ENCODE assay signal across 8 mouse cellular contexts in genomic region chr9:121361010-121361409, GRCm38 (mm10).
DNase-seq lines count a peak whose midpoint lies in the region; ATAC-seq and TF ChIP-seq lines count a peak whose summit lies in the region.

No protein-coding gene starts in this region.

- peak overlapping the region; percentile 92 for H3K27ac ChIP-seq in lung, embryonic 14.5 days (ENCODE audit: low read depth)
- peak overlapping the region; percentile 95 for H3K27ac ChIP-seq in hindbrain, embryonic 11.5 days (ENCODE audit: low read depth, low read length)

- H3K9me3 ChIP-seq in lung, embryonic 14.5 days (ENCODE audit: low read depth, low read length), result no peaks in the 10 kb centered on the region
- H3K9me3 ChIP-seq in hindbrain, embryonic 11.5 days (ENCODE audit: control insufficient read depth, low read length), result no peaks in the 10 kb centered on the region

- H3K27me3 ChIP-seq in lung, embryonic 14.5 days (ENCODE audit: insufficient read depth, low read length), result no peaks in the 10 kb centered on the region
- no peaks in the 10 kb centered on the region for H3K27me3 ChIP-seq in hindbrain, embryonic 11.5 days (ENCODE audit: control insufficient read depth, insufficient read depth, low read length)

- H3K9ac ChIP-seq in lung, embryonic 14.5 days, result peak overlapping the region; percentile 33; the same call in 1 of the 2 replicates
- peak overlapping the region; percentile 50 for H3K9ac ChIP-seq in hindbrain, embryonic 11.5 days (ENCODE audit: low read depth, low read length)

- H3K36me3 ChIP-seq in lung, embryonic 14.5 days (ENCODE audit: insufficient read depth), result peaks cover 15% of the 10 kb centered on the region; the same call in 1 of the 2 replicates
- H3K36me3 ChIP-seq in hindbrain, embryonic 11.5 days (ENCODE audit: control insufficient read depth, insufficient read depth, low read length), result no peaks in the 10 kb centered on the region

- H3K4me1 ChIP-seq in lung, embryonic 14.5 days (ENCODE audit: insufficient read depth), result peaks cover 20% of the 10 kb centered on the region
- peaks cover 18% of the 10 kb centered on the region for H3K4me1 ChIP-seq in lung, adult 2 months (ENCODE audit: control insufficient read depth, insufficient read depth, low read length)
- H3K4me1 ChIP-seq in hindbrain, embryonic 11.5 days (replicated peaks; ENCODE audit: control insufficient read depth, insufficient read depth, low read length), result peaks cover 15% of the 10 kb centered on the region

- H3K4me2 ChIP-seq in lung, embryonic 14.5 days, result peak overlapping the region; percentile 46
- H3K4me2 ChIP-seq in hindbrain, embryonic 11.5 days (replicated peaks; ENCODE audit: low read depth, low read length), result no peak overlapping the region; the same call in 1 of the 2 replicates

- H3K4me3 ChIP-seq in lung, embryonic 14.5 days (ENCODE audit: low read depth, low read length), result no peak overlapping the region
- H3K4me3 ChIP-seq in lung, adult 2 months (replicated peaks; ENCODE audit: extremely low read depth, low read depth, low read length), result no peak overlapping the region
- 0 out of 2 replicates have a peak overlapping the region, but pooled peaks have one; percentile 12 for H3K4me3 ChIP-seq in hindbrain, embryonic 11.5 days (ENCODE audit: low read depth, low read length)

- ATAC-seq in lung, embryonic 14.5 days (ENCODE audit: insufficient read depth), result peak; percentile 44; the same call in 1 of the 2 replicates
- ATAC-seq in hindbrain, embryonic 11.5 days (ENCODE audit: low FRiP score), result peak; percentile 43; the same call in 1 of the 2 replicates
- ATAC-seq in megakaryocyte progenitor cell, adult 5-6 weeks (replicated peaks; ENCODE audit: poor library complexity), result peak; percentile 83

- no peak for TF ChIP-seq CTCF in lung, embryonic 14.5 days (IDR thresholded peaks at IDR 0.05; ENCODE audit: low read depth)
- TF ChIP-seq CTCF in lung, adult 2 months (IDR thresholded peaks at IDR 0.05; ENCODE audit: insufficient read depth, low read length), result no peak

- no peak for TF ChIP-seq POLR2A in lung, adult 2 months (IDR thresholded peaks at IDR 0.05; ENCODE audit: borderline replicate concordance, extremely low read depth, low read depth, low read length)

- peak; percentile 51 for DNase-seq in lung, embryonic 14.5 days
- DNase-seq in lung, adult 2 months, result no peak
- DNase-seq in cerebellum, postnatal 10 days, result peak; percentile 72
- DNase-seq in hindbrain, embryonic 11.5 days (ENCODE audit: low spot score), result no peak
- peak; percentile 73 to 88 for DNase-seq in thymus, postnatal 36 days
- no peak for DNase-seq in Muller cell, postnatal 12 days (ENCODE audit: inconsistent ontology term)
- no peak for DNase-seq in adrenal gland, adult 2 months

- 45% methylated on average over 9 of the region's 9 CpGs for WGBS in lung, embryonic 14.5 days
- WGBS in lung, adult 2 months, result 22% methylated on average over 9 of the region's 9 CpGs
- WGBS in hindbrain, embryonic 11.5 days, result 40% methylated on average over 9 of the region's 9 CpGs

Comparison
In these comparisons a context has a peak if more than half of its experiments do, and no peak if none do; other contexts are left out.
1. DNase-seq: peak in lung, embryonic 14.5 days (single experiment), cerebellum, postnatal 10 days (2 of 2) and thymus, postnatal 36 days (2 of 2); none in lung, adult 2 months (single experiment), hindbrain, embryonic 11.5 days (single experiment), Muller cell, postnatal 12 days (single experiment) and adrenal gland, adult 2 months (single experiment).
2. Peak in every context shown above with its lines, with median percentiles within 50 percentile points of each other: ATAC-seq.